Mouse (Mus musculus): ENCODE results near the gene Nmrk2. TPM values are rescaled to one million over a fixed set of nuclear protein-coding genes. Genes with fewer than 3 reads are reported as not detected.

The Nmrk2 gene
- polyA plus RNA-seq, 1 experiment = 0.21 TPM

DNA sequence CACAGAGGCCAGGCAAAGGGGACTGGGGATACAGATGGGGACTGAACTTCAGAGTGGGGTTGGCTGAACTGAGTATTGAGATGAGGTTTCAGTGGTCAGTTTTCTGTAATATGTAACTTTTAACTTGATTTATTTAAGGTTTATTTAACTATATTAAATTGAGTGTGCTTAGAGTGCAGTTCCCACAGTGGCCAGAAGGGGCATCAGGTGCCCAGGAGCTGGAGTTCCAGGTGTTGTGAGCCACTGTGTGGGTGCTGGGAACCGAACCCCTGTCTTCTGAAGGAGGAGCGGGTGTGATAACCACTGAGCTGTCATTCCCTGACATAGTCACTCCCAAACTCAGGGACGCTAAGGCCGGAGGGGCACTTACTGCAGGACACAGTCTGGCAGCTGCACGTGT lies 8.3 kb upstream of the Nmrk2 start:
- TF ChIP-seq POLR2A (IDR thresholded peaks at IDR 0.05; ENCODE audit: borderline replicate concordance, extremely low read depth, insufficient read depth, insufficient read length, poor library complexity, severe bottlenecking) (no peak), CTCF (IDR thresholded peaks at IDR 0.05; ENCODE audit: borderline replicate concordance, extremely low read depth, insufficient read depth, insufficient read length) (peak; percentile 37)
- DNase-seq (ENCODE audit: low read depth) = no peak

DNA sequence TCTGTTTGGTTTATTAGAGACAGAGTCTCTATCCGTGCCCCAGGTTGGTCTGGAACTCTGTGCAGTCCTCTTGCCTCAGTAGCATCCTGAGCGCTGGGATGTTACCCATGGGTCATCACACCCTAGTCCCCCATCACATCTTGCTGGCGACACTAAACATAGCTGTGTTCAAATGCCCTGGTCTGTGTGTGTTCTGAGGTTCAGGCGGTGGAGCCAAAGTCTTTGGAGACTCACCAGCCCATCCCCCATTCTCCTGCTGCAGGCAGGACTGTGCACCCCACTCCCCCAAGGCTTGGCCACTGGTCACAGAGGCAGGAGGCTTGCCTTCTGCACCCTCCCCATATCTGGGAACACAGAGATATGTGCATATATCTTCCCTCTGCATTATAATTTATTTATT lies 2.3 kb upstream of the Nmrk2 start:
- DNase-seq (ENCODE audit: low read depth) = no peak
- TF ChIP-seq CTCF (IDR thresholded peaks at IDR 0.05; ENCODE audit: borderline replicate concordance, extremely low read depth, insufficient read depth, insufficient read length) (no peak), POLR2A (IDR thresholded peaks at IDR 0.05; ENCODE audit: borderline replicate concordance, extremely low read depth, insufficient read depth, insufficient read length, poor library complexity, severe bottlenecking) (no peak)

DNA sequence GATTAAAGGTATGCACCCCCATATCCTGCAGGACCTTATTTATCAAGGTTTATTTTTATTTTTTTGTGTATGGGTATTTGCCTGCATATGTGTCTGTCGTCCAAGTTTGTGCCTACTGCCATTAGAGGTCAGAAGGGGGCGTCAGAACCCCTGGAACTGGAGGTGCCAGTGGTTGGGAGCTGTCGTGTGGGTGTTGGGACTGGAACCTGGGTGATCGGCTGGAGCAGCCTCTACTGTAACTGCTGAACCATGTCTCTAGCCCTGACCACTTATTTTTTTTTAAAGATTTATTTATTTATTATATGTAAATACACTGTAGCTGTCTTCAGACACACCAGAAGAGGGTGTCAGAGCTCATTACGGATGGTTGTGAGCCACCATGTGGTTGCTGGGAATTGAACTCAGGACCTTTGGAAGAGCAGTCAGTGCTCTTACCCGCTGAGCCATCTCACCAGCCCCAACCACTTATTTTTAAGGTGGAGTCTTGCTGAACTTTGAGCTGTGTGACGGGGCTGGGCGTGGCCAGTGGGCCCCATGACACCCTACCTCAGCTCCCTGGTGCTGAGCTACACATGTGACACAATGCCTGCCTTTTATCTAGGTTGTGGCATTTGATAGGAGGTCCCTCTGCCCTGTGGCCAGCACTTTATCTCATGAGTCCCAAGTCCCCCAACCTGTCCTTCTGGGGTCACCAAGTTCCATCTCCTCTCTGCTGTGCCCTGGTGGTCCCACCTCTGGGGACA lies 1.3 kb upstream of the Nmrk2 start:
- TF ChIP-seq POLR2A (IDR thresholded peaks at IDR 0.05; ENCODE audit: borderline replicate concordance, extremely low read depth, insufficient read depth, insufficient read length, poor library complexity, severe bottlenecking) (no peak), CTCF (IDR thresholded peaks at IDR 0.05; ENCODE audit: borderline replicate concordance, extremely low read depth, insufficient read depth, insufficient read length) (no peak)
- no peak for DNase-seq (ENCODE audit: low read depth)

DNA sequence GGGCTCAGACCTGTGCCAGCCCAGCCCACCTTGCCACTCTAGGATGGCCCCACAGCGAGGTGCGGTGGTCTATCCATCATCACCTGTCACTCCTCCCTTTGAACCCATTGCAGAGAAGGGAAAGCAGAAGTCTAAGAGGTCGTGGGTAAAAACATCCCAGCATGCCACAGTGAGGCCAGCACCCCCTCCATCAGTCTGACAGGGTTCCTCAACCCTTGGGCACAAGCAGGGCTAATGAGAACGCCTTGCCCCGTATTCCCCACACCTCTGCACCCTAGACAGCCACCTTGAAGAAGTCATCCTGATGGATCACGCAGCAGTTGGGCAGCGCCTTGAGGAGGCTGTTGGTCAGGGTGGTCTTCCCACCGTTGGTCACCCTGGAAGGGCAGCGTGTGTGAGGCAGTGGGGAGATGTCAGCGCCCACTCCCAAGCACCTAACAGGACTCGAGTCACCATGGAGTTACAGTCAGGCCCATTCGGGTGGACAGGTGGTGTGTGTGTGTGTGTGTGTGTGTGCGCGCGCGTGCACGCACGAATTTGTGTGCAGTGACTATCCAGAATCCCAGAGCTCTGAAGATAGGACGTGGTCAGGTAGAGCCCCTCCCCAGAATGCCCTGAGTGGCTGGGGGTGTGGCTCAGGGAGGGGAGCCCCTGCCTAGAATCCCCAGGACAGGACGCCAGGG lies 1.1 kb downstream of the Nmrk2 start:
- no peak for DNase-seq (ENCODE audit: low read depth)
- TF ChIP-seq POLR2A (IDR thresholded peaks at IDR 0.05; ENCODE audit: borderline replicate concordance, extremely low read depth, insufficient read depth, insufficient read length, poor library complexity, severe bottlenecking) = no peak
- TF ChIP-seq CTCF (IDR thresholded peaks at IDR 0.05; ENCODE audit: borderline replicate concordance, extremely low read depth, insufficient read depth, insufficient read length) = no peak

- TF ChIP-seq POLR2A (IDR thresholded peaks at IDR 0.05; ENCODE audit: borderline replicate concordance, extremely low read depth, insufficient read depth, insufficient read length, poor library complexity, severe bottlenecking) = no peak
- no peak for TF ChIP-seq CTCF (IDR thresholded peaks at IDR 0.05; ENCODE audit: borderline replicate concordance, extremely low read depth, insufficient read depth, insufficient read length)
Observed at GRCm38 (mm10) chr10:81200141-81200540, 1.7 kb downstream of the Nmrk2 start.

DNA sequence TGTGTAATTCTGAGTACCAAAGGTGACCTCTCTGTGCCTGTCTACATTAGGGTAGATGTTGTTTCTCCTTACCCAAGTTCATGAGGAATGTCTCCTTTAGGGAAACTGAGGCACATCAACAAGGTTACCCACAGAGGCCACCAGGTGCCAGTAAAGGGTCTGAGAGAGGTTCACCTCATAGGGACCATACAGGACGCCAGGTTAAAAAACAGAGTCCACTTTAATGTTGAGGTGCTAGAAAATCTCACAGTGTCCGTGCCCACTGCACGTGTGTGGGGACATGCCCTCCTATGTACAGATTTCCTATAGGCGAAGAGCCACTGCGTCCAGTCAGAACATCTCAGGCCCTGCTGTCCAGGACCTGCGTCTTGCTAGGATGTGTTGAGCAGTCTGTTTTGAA lies 2.9 kb downstream of the Nmrk2 start:
- DNase-seq (ENCODE audit: low read depth) = no peak
- TF ChIP-seq CTCF (IDR thresholded peaks at IDR 0.05; ENCODE audit: borderline replicate concordance, extremely low read depth, insufficient read depth, insufficient read length) = no peak

More at GRCm38 (mm10) chr10:81200141-81200540, 1.7 kb downstream of the Nmrk2 start:
- DNase-seq (ENCODE audit: low read depth) = no peak

DNA sequence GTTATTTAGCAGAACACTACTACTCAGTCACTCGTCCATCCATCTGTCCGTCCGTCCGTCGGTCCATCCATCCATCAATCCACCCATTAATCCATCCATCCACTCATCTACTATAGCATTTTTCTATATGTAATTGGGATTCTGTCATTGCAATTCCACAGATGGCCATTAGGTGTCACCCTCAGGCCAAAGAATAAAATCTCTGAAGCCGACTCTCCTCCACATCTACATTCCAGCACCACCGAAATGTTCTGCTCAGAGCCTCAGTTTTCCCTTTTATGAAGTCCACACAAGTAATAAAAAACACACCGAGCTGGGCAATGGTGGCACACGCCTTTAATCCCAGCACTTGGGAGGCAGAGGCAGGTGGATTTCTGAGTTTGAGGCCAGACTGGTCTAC lies 3.6 kb downstream of the Nmrk2 start:
- DNase-seq (ENCODE audit: low read depth) = peak; percentile 74
- TF ChIP-seq CTCF (IDR thresholded peaks at IDR 0.05; ENCODE audit: borderline replicate concordance, extremely low read depth, insufficient read depth, insufficient read length) (peak; percentile 74; the same call in 1 of the 2 replicates), POLR2A (IDR thresholded peaks at IDR 0.05; ENCODE audit: borderline replicate concordance, extremely low read depth, insufficient read depth, insufficient read length, poor library complexity, severe bottlenecking) (no peak)

- no peak for DNase-seq (ENCODE audit: low read depth)
- TF ChIP-seq CTCF (IDR thresholded peaks at IDR 0.05; ENCODE audit: borderline replicate concordance, extremely low read depth, insufficient read depth, insufficient read length) (no peak), POLR2A (IDR thresholded peaks at IDR 0.05; ENCODE audit: borderline replicate concordance, extremely low read depth, insufficient read depth, insufficient read length, poor library complexity, severe bottlenecking) (no peak)
Observed at GRCm38 (mm10) chr10:81197305-81197704, 4.5 kb downstream of the Nmrk2 start.

- DNase-seq (ENCODE audit: low read depth) = no peak
- TF ChIP-seq POLR2A (IDR thresholded peaks at IDR 0.05; ENCODE audit: borderline replicate concordance, extremely low read depth, insufficient read depth, insufficient read length, poor library complexity, severe bottlenecking) (no peak), CTCF (IDR thresholded peaks at IDR 0.05; ENCODE audit: borderline replicate concordance, extremely low read depth, insufficient read depth, insufficient read length) (no peak)
Observed at GRCm38 (mm10) chr10:81196470-81197065, 5.3 kb downstream of the Nmrk2 start.

DNA sequence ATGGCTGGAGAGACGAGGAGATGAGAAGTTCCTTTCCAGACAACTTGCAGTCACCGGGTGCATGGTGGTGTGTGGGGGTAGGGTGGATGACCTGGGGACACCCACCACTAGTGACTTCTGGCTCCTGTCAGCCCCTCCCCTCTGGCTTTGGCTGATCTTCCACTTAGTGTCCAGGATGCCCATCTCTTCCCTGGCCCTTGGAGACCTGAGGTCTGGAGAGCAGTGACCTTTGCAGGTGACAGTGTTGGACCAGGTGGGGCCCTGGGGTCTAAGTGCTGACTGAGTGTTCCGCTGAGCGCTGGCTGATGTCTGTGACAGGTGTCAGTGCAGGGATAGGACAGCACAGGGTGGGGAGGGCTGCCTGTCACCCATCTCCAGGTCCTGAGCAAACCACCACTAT lies 6.6 kb downstream of the Nmrk2 start:
- DNase-seq (ENCODE audit: low read depth) = no peak
- TF ChIP-seq POLR2A (IDR thresholded peaks at IDR 0.05; ENCODE audit: borderline replicate concordance, extremely low read depth, insufficient read depth, insufficient read length, poor library complexity, severe bottlenecking) (no peak), CTCF (IDR thresholded peaks at IDR 0.05; ENCODE audit: borderline replicate concordance, extremely low read depth, insufficient read depth, insufficient read length) (no peak)

DNA sequence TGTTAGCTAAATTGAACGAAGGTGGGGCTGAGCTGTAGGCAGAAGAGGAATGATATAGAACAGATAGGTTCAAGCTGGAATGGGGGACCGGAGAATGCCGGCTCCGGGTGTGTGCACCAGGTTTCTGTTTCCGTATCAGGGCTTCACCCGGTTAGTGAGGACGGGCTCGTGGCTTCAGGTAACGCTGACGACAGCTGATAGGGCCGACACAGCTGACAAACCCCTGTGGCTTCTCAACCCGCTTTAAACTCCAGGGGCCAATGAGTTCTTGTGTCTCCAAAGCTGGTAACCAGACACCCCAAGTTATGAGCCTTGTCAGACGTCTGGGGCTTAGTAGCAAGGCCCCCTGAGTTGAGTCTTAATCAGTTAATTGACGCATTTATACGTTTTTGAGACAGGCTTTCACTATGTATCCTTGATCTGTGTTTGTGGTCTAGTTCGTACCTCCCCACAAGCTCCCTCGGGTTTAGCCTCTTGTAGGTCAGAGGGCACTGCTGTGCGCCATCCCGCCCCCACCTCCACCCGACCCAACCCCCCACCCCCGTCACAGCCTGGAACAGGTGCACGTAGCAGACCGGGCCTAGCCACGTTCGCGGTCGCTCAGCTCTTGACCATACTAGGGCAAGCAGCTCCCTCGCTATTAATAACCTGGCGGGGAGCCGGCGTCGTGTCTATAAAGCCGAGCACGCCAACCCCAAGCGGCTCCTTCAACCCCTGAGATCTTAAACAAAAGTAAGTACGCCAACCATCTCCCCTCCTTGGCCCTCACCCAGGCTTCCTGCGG lies 7.7 kb downstream of the Nmrk2 start:
- DNase-seq (ENCODE audit: low read depth) = no peak
- no peak for TF ChIP-seq POLR2A (IDR thresholded peaks at IDR 0.05; ENCODE audit: borderline replicate concordance, extremely low read depth, insufficient read depth, insufficient read length, poor library complexity, severe bottlenecking)
- no peak for TF ChIP-seq CTCF (IDR thresholded peaks at IDR 0.05; ENCODE audit: borderline replicate concordance, extremely low read depth, insufficient read depth, insufficient read length)
